Comparison of ENCODE assay signal across 17 mouse cellular contexts in genomic region chr12:108873122-108873521, GRCm38 (mm10).
"Had no signal": no experiment of that assay in that cellular context is flagged by ENCODE, and none has a peak within 500 bp of the region (broad histone marks: within the 10 kb centered on the region; RNA-seq: fewer than 3 reads in every experiment).

No protein-coding gene starts in this region.

- DNase-seq: liver, postnatal 0 days; lung, adult 2 months; retina, postnatal 1 day; right cerebral cortex, adult 18-20 months; right cerebral cortex, postnatal 25 days; right cerebral cortex, postnatal 4 days; spleen, adult 18-20 months; thymus, adult 18-20 months; thymus, postnatal 14 days; thymus, postnatal 36 days had no signal

- H3K4me3 ChIP-seq: liver, embryonic 15.5 days; lung, embryonic 15.5 days; megakaryocyte, embryonic 14.5 days; midbrain, embryonic 13.5 days; midbrain, embryonic 15.5 days; neural tube, embryonic 13.5 days; neural tube, embryonic 15.5 days had no signal

- H3K27me3 ChIP-seq: liver, embryonic 15.5 days; lung, embryonic 15.5 days; megakaryocyte, embryonic 14.5 days; midbrain, embryonic 13.5 days; midbrain, embryonic 15.5 days; neural tube, embryonic 13.5 days; neural tube, embryonic 15.5 days had no signal
